In the genomic region with DNA sequence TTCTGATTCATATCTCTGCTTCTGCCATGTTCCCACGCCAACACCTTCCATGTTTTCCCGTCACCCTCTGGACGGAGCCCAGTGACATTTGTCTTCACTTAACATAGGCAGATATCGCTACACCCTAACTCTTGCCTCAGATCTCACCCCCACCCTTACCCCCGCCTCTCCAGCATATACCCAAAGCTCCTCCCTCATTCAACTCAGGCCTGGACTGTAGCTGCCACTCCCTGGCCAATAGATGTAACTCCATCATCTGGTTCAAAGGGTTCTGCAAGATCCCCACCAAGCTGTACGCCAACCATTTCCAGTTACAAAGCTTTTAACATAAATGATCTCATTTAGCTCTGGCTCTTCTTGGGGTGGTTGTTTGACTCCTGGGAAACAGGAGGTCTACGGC, we compare ENCODE assay signal across 27 mouse cellular contexts. TPM values are rescaled to one million over a fixed set of nuclear protein-coding genes. Genes with fewer than 3 reads are reported as not detected.
DNase-seq lines count a peak whose midpoint lies in the region; ATAC-seq and TF ChIP-seq lines count a peak whose summit lies in the region.
"Had no signal": no experiment of that assay in that cellular context is flagged by ENCODE, and none has a peak within 500 bp of the region (broad histone marks: within the 10 kb centered on the region; RNA-seq: fewer than 3 reads in every experiment).

No protein-coding gene starts in this region.

- no peak for TF ChIP-seq POLR2A in brain, embryonic 14.5 days (IDR thresholded peaks at IDR 0.05; ENCODE audit: borderline replicate concordance, extremely low read depth, insufficient read depth, insufficient read length, poor library complexity, severe bottlenecking)

- TF ChIP-seq EP300 in heart, postnatal 0 days (IDR thresholded peaks at IDR 0.05; ENCODE audit: low read depth), result no peak

- no peak overlapping the region for H3K9ac ChIP-seq in forebrain, embryonic 14.5 days (ENCODE audit: low read length)
- no peak overlapping the region for H3K9ac ChIP-seq in heart, postnatal 0 days (replicated peaks; ENCODE audit: low read depth, low read length)
- no peak overlapping the region for H3K9ac ChIP-seq in lung, embryonic 15.5 days
- H3K9ac ChIP-seq: embryonic facial prominence, embryonic 13.5 days; hindbrain, embryonic 14.5 days; intestine, embryonic 15.5 days; limb, embryonic 12.5 days; liver, embryonic 12.5 days; neural tube, embryonic 13.5 days had no signal

- H3K36me3 ChIP-seq in forebrain, embryonic 10.5 days (replicated peaks), result no peaks in the 10 kb centered on the region
- H3K36me3 ChIP-seq in forebrain, embryonic 14.5 days (ENCODE audit: control insufficient read depth, insufficient read depth, low read length), result no peaks in the 10 kb centered on the region
- H3K36me3 ChIP-seq in heart, postnatal 0 days (replicated peaks; ENCODE audit: control insufficient read depth, insufficient read depth, low read length), result no peaks in the 10 kb centered on the region
- no peaks in the 10 kb centered on the region for H3K36me3 ChIP-seq in lung, embryonic 15.5 days
- H3K36me3 ChIP-seq: embryonic facial prominence, embryonic 13.5 days; intestine, embryonic 15.5 days; limb, embryonic 12.5 days; liver, embryonic 12.5 days; neural tube, embryonic 13.5 days had no signal

- peaks cover 87% of the 10 kb centered on the region for H3K4me1 ChIP-seq in forebrain, embryonic 10.5 days
- H3K4me1 ChIP-seq in forebrain, embryonic 14.5 days (ENCODE audit: control insufficient read depth, insufficient read depth, low read length), result peaks cover 82% of the 10 kb centered on the region
- peaks cover 48% of the 10 kb centered on the region for H3K4me1 ChIP-seq in heart, postnatal 0 days (ENCODE audit: control insufficient read depth, insufficient read depth)
- H3K4me1 ChIP-seq in lung, embryonic 15.5 days, result peaks cover 52% of the 10 kb centered on the region

- H3K4me2 ChIP-seq in forebrain, embryonic 14.5 days (ENCODE audit: low read length), result no peak overlapping the region
- no peak overlapping the region for H3K4me2 ChIP-seq in heart, postnatal 0 days (ENCODE audit: low read depth, low read length)
- H3K4me2 ChIP-seq in lung, embryonic 15.5 days, result no peak overlapping the region
- H3K4me2 ChIP-seq: embryonic facial prominence, embryonic 13.5 days; hindbrain, embryonic 14.5 days; liver, embryonic 12.5 days had no signal

- no peak for DNase-seq in forebrain, embryonic 10.5 days (ENCODE audit: extremely low spot score, low spot score)
- no peak for DNase-seq in forebrain, embryonic 14.5 days (ENCODE audit: low spot score)
- no peak for DNase-seq in heart, postnatal 0 days (ENCODE audit: low spot score)
- DNase-seq in heart, adult 9 months (ENCODE audit: low spot score in 2 of 2), result no peak
- no peak for DNase-seq in lung, postnatal 36 days
- DNase-seq in brain, embryonic 14.5 days (ENCODE audit: low read depth), result peak; percentile 43
- DNase-seq: adrenal gland, postnatal 14 days; cerebellum, adult 8-10 months; cerebellum, postnatal 36 days; embryo, embryonic 11 days; gastrocnemius, postnatal 25 days; heart, adult 2 months; heart, postnatal 14 days; kidney, postnatal 36 days; midbrain, embryonic 14.5 days; thymus, adult 18-20 months; thymus, postnatal 36 days had no signal

- 75% methylated on average over 7 of the region's 7 CpGs for WGBS in forebrain, embryonic 10.5 days
- 78% methylated on average over 7 of the region's 7 CpGs for WGBS in forebrain, embryonic 14.5 days
- 80% methylated on average over 7 of the region's 7 CpGs for WGBS in heart, postnatal 0 days
- WGBS in lung, embryonic 15.5 days, result 56% methylated on average over 7 of the region's 7 CpGs

- H3K4me3 ChIP-seq in forebrain, embryonic 10.5 days, result no peak overlapping the region
- no peak overlapping the region for H3K4me3 ChIP-seq in forebrain, embryonic 14.5 days (ENCODE audit: low read depth, low read length)
- H3K4me3 ChIP-seq in heart, postnatal 0 days (ENCODE audit: low read depth, low read length), result no peak overlapping the region
- no peak overlapping the region for H3K4me3 ChIP-seq in lung, embryonic 15.5 days
- H3K4me3 ChIP-seq: embryonic facial prominence, embryonic 13.5 days; erythroblast, embryonic 14.5 days; heart, adult 2 months; intestine, embryonic 15.5 days; limb, embryonic 12.5 days; liver, embryonic 12.5 days; myocyte; neural tube, embryonic 13.5 days had no signal

- no peaks in the 10 kb centered on the region for H3K9me3 ChIP-seq in forebrain, embryonic 10.5 days
- H3K9me3 ChIP-seq in forebrain, embryonic 14.5 days (replicated peaks; ENCODE audit: control insufficient read depth, low read length), result no peaks in the 10 kb centered on the region
- no peaks in the 10 kb centered on the region for H3K9me3 ChIP-seq in heart, postnatal 0 days (replicated peaks; ENCODE audit: control insufficient read depth, low read length)
- no peaks in the 10 kb centered on the region for H3K9me3 ChIP-seq in lung, embryonic 15.5 days
- H3K9me3 ChIP-seq: embryonic facial prominence, embryonic 13.5 days; intestine, embryonic 15.5 days; limb, embryonic 12.5 days; liver, embryonic 12.5 days; neural tube, embryonic 13.5 days had no signal

- H3K27ac ChIP-seq in forebrain, embryonic 10.5 days, result peak overlapping the region; percentile 84
- no peak overlapping the region for H3K27ac ChIP-seq in forebrain, embryonic 14.5 days (ENCODE audit: low read depth, low read length)
- no peak overlapping the region for H3K27ac ChIP-seq in heart, postnatal 0 days (ENCODE audit: low read depth)
- H3K27ac ChIP-seq in lung, embryonic 15.5 days, result no peak overlapping the region
- H3K27ac ChIP-seq: embryonic facial prominence, embryonic 13.5 days; heart, adult 2 months; hindbrain, embryonic 14.5 days; intestine, embryonic 15.5 days; limb, embryonic 12.5 days; liver, embryonic 12.5 days had no signal

- no peak for ATAC-seq in forebrain, embryonic 14.5 days
- ATAC-seq in heart, postnatal 0 days (ENCODE audit: insufficient read depth, low read depth), result no peak
- ATAC-seq in lung, embryonic 15.5 days (ENCODE audit: borderline replicate concordance, extremely low read depth, low FRiP score, low TSS enrichment), result peak; percentile 53; the same call in 1 of the 2 replicates
- ATAC-seq: intestine, embryonic 15.5 days; liver, embryonic 12.5 days had no signal

- TF ChIP-seq CTCF in heart, postnatal 0 days (IDR thresholded peaks at IDR 0.05; ENCODE audit: low read depth), result peak; percentile 31
- TF ChIP-seq CTCF in brain, embryonic 14.5 days (IDR thresholded peaks at IDR 0.05; ENCODE audit: borderline replicate concordance, extremely low read depth, insufficient read depth, insufficient read length), result no peak

- peaks cover 99% of the 10 kb centered on the region for H3K27me3 ChIP-seq in forebrain, embryonic 10.5 days (ENCODE audit: poor library complexity, severe bottlenecking)
- no peaks in the 10 kb centered on the region for H3K27me3 ChIP-seq in forebrain, embryonic 14.5 days (replicated peaks; ENCODE audit: control insufficient read depth, insufficient read depth, low read length)
- H3K27me3 ChIP-seq in heart, postnatal 0 days (ENCODE audit: control insufficient read depth, insufficient read depth, low read length), result no peaks in the 10 kb centered on the region
- peaks cover 14% of the 10 kb centered on the region; the same call in 1 of the 2 replicates for H3K27me3 ChIP-seq in lung, embryonic 15.5 days
- H3K27me3 ChIP-seq: intestine, embryonic 15.5 days had no signal

RNA-seq across cellular contexts. Expression of a gene that starts 32.0 kb away (rescaled TPM):
- 3.6 and 4.3 TPM in 2 replicates for polyA plus RNA-seq in forebrain, embryonic 10.5 days (2016; fragmentation: Nextera tagmentation; extraction: Ambion mirVana)
- 14.0 and 16.4 TPM in 2 replicates for polyA plus RNA-seq in forebrain, embryonic 14.5 days (2014; fragmentation: Nextera tagmentation; extraction: Ambion mirVana)
- total RNA-seq in heart, postnatal 0 days (2014; rRNA removed; ENCODE audit: low replicate concordance), result 238 and 284 TPM in 2 replicates
- polyA plus RNA-seq in heart, postnatal 0 days (2015; fragmentation: Nextera tagmentation; extraction: Ambion mirVana), result 200 and 211 TPM in 2 replicates
- polyA plus RNA-seq in lung, embryonic 15.5 days (2015; fragmentation: Nextera tagmentation; extraction: Ambion mirVana), result 7.8 and 12.4 TPM in 2 replicates
- 9.8 and 11.4 TPM in 2 replicates for polyA plus RNA-seq in brain, embryonic 14.5 days (2012; rRNA removed)

RNA-seq across cellular contexts. Expression of a gene that starts 59.9 kb away (rescaled TPM):
- polyA plus RNA-seq in forebrain, embryonic 10.5 days (2016; fragmentation: Nextera tagmentation; extraction: Ambion mirVana), result 16.7 and 18.7 TPM in 2 replicates
- 202 and 210 TPM in 2 replicates for polyA plus RNA-seq in forebrain, embryonic 14.5 days (2014; fragmentation: Nextera tagmentation; extraction: Ambion mirVana)
- total RNA-seq in heart, postnatal 0 days (2014; rRNA removed; ENCODE audit: low replicate concordance), result 9.3 and 9.7 TPM in 2 replicates
- 1.6 and 2.0 TPM in 2 replicates for polyA plus RNA-seq in heart, postnatal 0 days (2015; fragmentation: Nextera tagmentation; extraction: Ambion mirVana)
- 0.05 and 0.07 TPM in 2 replicates for polyA plus RNA-seq in lung, embryonic 15.5 days (2015; fragmentation: Nextera tagmentation; extraction: Ambion mirVana)
- 266 and 421 TPM in 2 replicates for polyA plus RNA-seq in brain, embryonic 14.5 days (2012; rRNA removed)
- total RNA-seq: adrenal gland, postnatal 14 days; gastrocnemius, postnatal 25 days; megakaryocyte-erythroid progenitor cell, adult 5-6 weeks had no signal
- polyA plus RNA-seq: erythroblast, embryonic 14.5 days; liver, embryonic 12.5 days; myocyte had no signal

Comparison
In these comparisons a context has a peak if more than half of its experiments do, and no peak if none do; other contexts are left out.
1. RNA of a gene that starts 59.9 kb away (polyA plus RNA-seq): 266 to 421 TPM in brain, embryonic 14.5 days and 202 to 210 TPM in forebrain, embryonic 14.5 days; 16.7 to 18.7 TPM in forebrain, embryonic 10.5 days, 1.6 to 2.0 TPM in heart, postnatal 0 days and 0.05 to 0.07 TPM in lung, embryonic 15.5 days; every median in the first group is over 10 times any median in the second.
2. RNA of a gene that starts 32.0 kb away (polyA plus RNA-seq): 200 to 211 TPM in heart, postnatal 0 days; 14.0 to 16.4 TPM in forebrain, embryonic 14.5 days, 7.8 to 12.4 TPM in lung, embryonic 15.5 days, 9.8 to 11.4 TPM in brain, embryonic 14.5 days and 3.6 to 4.3 TPM in forebrain, embryonic 10.5 days; every median in the first group is over 10 times any median in the second.